Mouse (Mus musculus): ENCODE data around the gene Fbxw10. TPM values are rescaled to one million over a fixed set of nuclear protein-coding genes. Genes with fewer than 3 reads are reported as not detected.

Gene Fbxw10
- polyA plus RNA-seq, 1 experiment from 2014 or later, result 0.24 TPM

GRCm38 (mm10) chr11:62816591-62816990 is 30.3 kb upstream of the Fbxw10 start:
- WGBS, result 79% methylated on average over 6 of the region's 6 CpGs
- DNase-seq, result peak; percentile 14
- H3K36me3 ChIP-seq (ENCODE audit: control insufficient read depth, insufficient read depth, low read length), result no peaks in the 10 kb centered on the region
- no peak overlapping the region for H3K9ac ChIP-seq (replicated peaks; ENCODE audit: low read length)
- no peak overlapping the region for H3K4me2 ChIP-seq (ENCODE audit: low read length)
- peaks cover 11% of the 10 kb centered on the region for H3K4me1 ChIP-seq (ENCODE audit: control insufficient read depth, insufficient read depth, low read length)
- no peak overlapping the region for H3K27ac ChIP-seq (replicated peaks; ENCODE audit: low read depth, low read length)
- H3K9me3 ChIP-seq (ENCODE audit: control insufficient read depth, low read length), result no peaks in the 10 kb centered on the region
- H3K4me3 ChIP-seq (replicated peaks; ENCODE audit: low read depth, low read length), result no peak overlapping the region
- H3K27me3 ChIP-seq (ENCODE audit: control insufficient read depth, insufficient read depth, low read length), result no peaks in the 10 kb centered on the region
- no peak for ATAC-seq (ENCODE audit: low FRiP score, low TSS enrichment)

GRCm38 (mm10) chr11:62819059-62819686 is 27.7 kb upstream of the Fbxw10 start:
- no peak overlapping the region for H3K27ac ChIP-seq (replicated peaks; ENCODE audit: low read depth, low read length)
- H3K36me3 ChIP-seq (ENCODE audit: control insufficient read depth, insufficient read depth, low read length), result no peaks in the 10 kb centered on the region
- no peak overlapping the region for H3K4me2 ChIP-seq (ENCODE audit: low read length)
- DNase-seq, result no peak
- H3K9me3 ChIP-seq (ENCODE audit: control insufficient read depth, low read length), result no peaks in the 10 kb centered on the region
- ATAC-seq (ENCODE audit: low FRiP score, low TSS enrichment), result no peak
- peaks cover 11% of the 10 kb centered on the region for H3K4me1 ChIP-seq (ENCODE audit: control insufficient read depth, insufficient read depth, low read length)
- 94% methylated on average over 8 of the region's 8 CpGs for WGBS
- no peak overlapping the region for H3K9ac ChIP-seq (replicated peaks; ENCODE audit: low read length)
- H3K4me3 ChIP-seq (replicated peaks; ENCODE audit: low read depth, low read length), result no peak overlapping the region
- no peaks in the 10 kb centered on the region for H3K27me3 ChIP-seq (ENCODE audit: control insufficient read depth, insufficient read depth, low read length)

- H3K9ac ChIP-seq (replicated peaks; ENCODE audit: low read length), result peak within 1 kb of the TSS; percentile 49
- H3K27ac ChIP-seq (replicated peaks; ENCODE audit: low read depth, low read length), result peak within 1 kb of the TSS; percentile 20; the same call in 1 of the 2 replicates
- H3K9me3 ChIP-seq (ENCODE audit: control insufficient read depth, low read length), result no peaks in the 10 kb centered on the region
- 7% methylated on average over 15 of the region's 15 CpGs for WGBS
- ATAC-seq (ENCODE audit: low FRiP score, low TSS enrichment), result peak; percentile 60; the same call in 1 of the 2 replicates
- peak within 1 kb of the TSS; percentile 60 for H3K4me2 ChIP-seq (ENCODE audit: low read length)
- H3K4me1 ChIP-seq (ENCODE audit: control insufficient read depth, insufficient read depth, low read length), result peaks cover 11% of the 10 kb centered on the region
- H3K36me3 ChIP-seq (ENCODE audit: control insufficient read depth, insufficient read depth, low read length), result no peaks in the 10 kb centered on the region
- DNase-seq, result peak; percentile 80
- H3K4me3 ChIP-seq (replicated peaks; ENCODE audit: low read depth, low read length), result peak within 1 kb of the TSS; percentile 35
- no peaks in the 10 kb centered on the region for H3K27me3 ChIP-seq (ENCODE audit: control insufficient read depth, insufficient read depth, low read length)
These were observed 26.8 kb upstream of the Fbxw10 start, which contains the start of gene Trim16 for GRCm38 (mm10) chr11:62820059-62820541. TSS of gene Trim16 (plus strand) at chr11:62820231.

DNA sequence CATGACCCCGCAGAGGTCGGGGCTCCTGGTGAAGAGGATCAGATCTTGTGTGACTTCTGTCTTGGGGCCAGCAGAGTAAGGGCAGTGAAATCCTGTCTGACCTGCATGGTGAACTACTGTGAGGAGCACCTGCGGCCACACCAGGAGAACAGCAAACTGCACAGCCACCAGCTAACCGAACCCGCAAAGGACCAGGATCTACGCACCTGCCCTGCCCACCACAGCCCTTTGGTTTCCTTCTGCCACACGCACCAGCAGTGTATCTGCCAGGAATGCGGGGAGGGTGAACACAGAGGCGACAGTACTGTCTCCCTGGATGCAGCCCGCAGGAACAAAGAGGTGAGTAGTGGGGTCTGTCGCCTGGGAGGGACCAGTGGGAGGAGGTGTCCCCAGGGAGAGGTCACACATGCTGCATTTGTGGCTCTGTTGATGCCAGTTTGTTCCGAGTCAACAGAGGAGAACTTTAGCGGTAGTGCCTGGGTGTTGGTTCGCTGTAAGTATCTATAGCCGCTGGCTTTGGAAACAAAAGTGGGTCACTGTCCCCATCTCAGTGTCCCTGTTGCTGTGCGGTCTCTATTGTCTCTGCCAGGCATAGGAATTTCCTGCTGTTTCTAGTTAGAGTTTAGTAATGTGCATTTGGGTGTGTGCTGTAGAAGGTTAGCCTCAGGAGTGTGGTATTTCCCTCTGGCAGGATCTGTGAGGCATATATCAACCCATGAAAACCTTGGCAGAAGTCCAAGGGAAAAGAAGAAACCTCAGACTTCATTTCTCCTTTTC is 26.0 kb upstream of the Fbxw10 start:
- no peaks in the 10 kb centered on the region for H3K27me3 ChIP-seq (ENCODE audit: control insufficient read depth, insufficient read depth, low read length)
- no peaks in the 10 kb centered on the region for H3K36me3 ChIP-seq (ENCODE audit: control insufficient read depth, insufficient read depth, low read length)
- H3K9me3 ChIP-seq (ENCODE audit: control insufficient read depth, low read length), result no peaks in the 10 kb centered on the region
- 24% methylated on average over 16 of the region's 16 CpGs for WGBS
- H3K9ac ChIP-seq (replicated peaks; ENCODE audit: low read length), result peak overlapping the region; percentile 49
- H3K4me3 ChIP-seq (replicated peaks; ENCODE audit: low read depth, low read length), result peak overlapping the region; percentile 35
- H3K27ac ChIP-seq (replicated peaks; ENCODE audit: low read depth, low read length), result peak overlapping the region; percentile 20; the same call in 1 of the 2 replicates
- H3K4me1 ChIP-seq (ENCODE audit: control insufficient read depth, insufficient read depth, low read length), result peaks cover 11% of the 10 kb centered on the region
- DNase-seq (peak; percentile 49), ATAC-seq (ENCODE audit: low FRiP score, low TSS enrichment) (no peak)
- peak overlapping the region; percentile 60 for H3K4me2 ChIP-seq (ENCODE audit: low read length)

DNA sequence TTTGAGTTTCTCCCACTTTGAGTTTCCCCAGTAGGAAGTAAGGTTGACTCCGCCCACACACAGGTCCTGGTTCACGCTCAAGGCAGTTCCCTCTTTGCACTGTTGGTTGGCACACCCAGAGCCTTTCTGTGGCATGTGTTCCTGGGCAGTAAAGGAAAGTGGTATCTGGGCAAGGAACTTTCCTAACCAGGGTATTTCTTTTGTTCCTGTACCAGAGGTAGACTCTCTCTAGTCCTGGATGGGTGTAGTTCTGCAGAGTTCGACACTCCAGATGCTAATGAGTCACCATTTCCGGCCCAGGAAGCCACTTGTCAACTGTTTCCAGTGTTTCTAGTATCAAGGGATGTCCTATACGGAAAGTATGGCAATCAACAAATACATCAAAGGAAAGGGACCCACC is 25.0 kb upstream of the Fbxw10 start:
- no peak overlapping the region for H3K4me3 ChIP-seq (replicated peaks; ENCODE audit: low read depth, low read length)
- H3K27me3 ChIP-seq (ENCODE audit: control insufficient read depth, insufficient read depth, low read length), result no peaks in the 10 kb centered on the region
- WGBS, result 84% methylated on average over 5 of the region's 5 CpGs
- DNase-seq (no peak), ATAC-seq (ENCODE audit: low FRiP score, low TSS enrichment) (no peak)
- H3K27ac ChIP-seq (replicated peaks; ENCODE audit: low read depth, low read length), result no peak overlapping the region
- no peaks in the 10 kb centered on the region for H3K36me3 ChIP-seq (ENCODE audit: control insufficient read depth, insufficient read depth, low read length)
- H3K4me2 ChIP-seq (ENCODE audit: low read length), result 0 out of 2 replicates have a peak overlapping the region, but pooled peaks have one; percentile 2
- H3K9me3 ChIP-seq (ENCODE audit: control insufficient read depth, low read length), result no peaks in the 10 kb centered on the region
- peaks cover 11% of the 10 kb centered on the region for H3K4me1 ChIP-seq (ENCODE audit: control insufficient read depth, insufficient read depth, low read length)
- no peak overlapping the region for H3K9ac ChIP-seq (replicated peaks; ENCODE audit: low read length)

- ATAC-seq (ENCODE audit: low FRiP score, low TSS enrichment) (no peak), DNase-seq (no peak)
- Histone ChIP-seq H3K27ac (replicated peaks; ENCODE audit: low read depth, low read length) (no peak overlapping the region), H3K4me1 (ENCODE audit: control insufficient read depth, insufficient read depth, low read length) (peaks cover 11% of the 10 kb centered on the region), H3K9me3 (ENCODE audit: control insufficient read depth, low read length) (no peaks in the 10 kb centered on the region), H3K4me3 (replicated peaks; ENCODE audit: low read depth, low read length) (no peak overlapping the region), H3K9ac (replicated peaks; ENCODE audit: low read length) (no peak overlapping the region), H3K27me3 (ENCODE audit: control insufficient read depth, insufficient read depth, low read length) (no peaks in the 10 kb centered on the region), H3K36me3 (ENCODE audit: control insufficient read depth, insufficient read depth, low read length) (no peaks in the 10 kb centered on the region), H3K4me2 (ENCODE audit: low read length) (no peak overlapping the region)
- WGBS, result 84% methylated on average over 7 of the region's 7 CpGs
These were observed 22.7 kb upstream of the Fbxw10 start for GRCm38 (mm10) chr11:62824211-62824610.

DNA sequence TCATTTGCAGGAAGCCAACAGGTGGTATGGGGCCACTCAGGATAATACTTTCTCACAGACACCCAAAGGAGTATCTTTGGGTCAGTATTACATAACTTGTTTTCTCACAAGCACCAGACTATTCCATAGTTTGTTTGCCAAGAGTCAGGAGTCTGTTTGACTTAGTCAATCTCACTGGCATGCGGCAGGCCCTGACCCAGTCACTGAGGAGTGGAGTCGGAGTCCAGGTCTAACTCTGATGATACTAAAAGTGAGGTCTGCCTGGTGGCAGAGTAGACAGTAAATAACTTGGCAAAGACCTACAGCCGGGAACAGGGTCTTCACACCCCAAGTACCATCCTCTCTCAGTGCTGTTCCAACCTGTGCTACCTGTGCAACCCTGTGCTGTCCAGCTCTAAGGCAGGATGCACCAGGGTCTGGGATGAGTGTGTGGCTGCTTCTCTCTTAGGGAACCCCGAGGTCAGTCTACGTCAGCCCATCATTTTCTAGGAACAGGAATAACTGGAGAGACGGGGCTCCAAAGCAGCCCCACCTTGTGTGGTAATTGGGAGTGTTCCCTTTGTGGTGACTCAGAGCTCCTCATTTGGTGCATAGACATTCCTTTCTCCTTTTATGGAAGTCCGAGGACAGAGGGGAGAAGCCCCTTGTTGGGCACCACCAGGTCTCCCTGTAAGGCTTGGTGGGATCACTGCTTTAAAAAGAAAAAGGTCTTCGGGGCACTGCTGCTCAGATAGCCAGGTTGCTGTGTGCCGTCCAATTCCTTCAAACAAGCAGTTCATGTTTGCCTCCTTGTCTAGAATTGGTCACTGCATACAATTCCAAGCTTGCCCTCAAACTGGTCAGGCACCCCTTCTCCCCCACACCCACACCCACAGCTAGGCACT is 21.4 kb upstream of the Fbxw10 start:
- Histone ChIP-seq H3K9me3 (ENCODE audit: control insufficient read depth, low read length) (no peaks in the 10 kb centered on the region), H3K27me3 (ENCODE audit: control insufficient read depth, insufficient read depth, low read length) (no peaks in the 10 kb centered on the region), H3K4me3 (replicated peaks; ENCODE audit: low read depth, low read length) (no peak overlapping the region), H3K27ac (replicated peaks; ENCODE audit: low read depth, low read length) (no peak overlapping the region), H3K9ac (replicated peaks; ENCODE audit: low read length) (no peak overlapping the region), H3K4me1 (ENCODE audit: control insufficient read depth, insufficient read depth, low read length) (peaks cover 5% of the 10 kb centered on the region), H3K4me2 (ENCODE audit: low read length) (no peak overlapping the region), H3K36me3 (ENCODE audit: control insufficient read depth, insufficient read depth, low read length) (no peaks in the 10 kb centered on the region)
- 87% methylated on average over 9 of the region's 9 CpGs for WGBS
- no peak for ATAC-seq (ENCODE audit: low FRiP score, low TSS enrichment)
- DNase-seq, result no peak

GRCm38 (mm10) chr11:62826106-62826733 is 20.6 kb upstream of the Fbxw10 start:
- ATAC-seq (ENCODE audit: low FRiP score, low TSS enrichment) (no peak), DNase-seq (no peak)
- no peaks in the 10 kb centered on the region for H3K9me3 ChIP-seq (ENCODE audit: control insufficient read depth, low read length)
- H3K36me3 ChIP-seq (ENCODE audit: control insufficient read depth, insufficient read depth, low read length), result no peaks in the 10 kb centered on the region
- WGBS, result 86% methylated on average over 6 of the region's 6 CpGs
- H3K4me1 ChIP-seq (ENCODE audit: control insufficient read depth, insufficient read depth, low read length), result no peaks in the 10 kb centered on the region
- H3K9ac ChIP-seq (replicated peaks; ENCODE audit: low read length), result no peak overlapping the region
- H3K4me2 ChIP-seq (ENCODE audit: low read length), result no peak overlapping the region
- H3K27ac ChIP-seq (replicated peaks; ENCODE audit: low read depth, low read length), result no peak overlapping the region
- H3K27me3 ChIP-seq (ENCODE audit: control insufficient read depth, insufficient read depth, low read length), result no peaks in the 10 kb centered on the region
- no peak overlapping the region for H3K4me3 ChIP-seq (replicated peaks; ENCODE audit: low read depth, low read length)

Measured in midbrain, embryonic 14.5 days (tissue).